Mouse (Mus musculus) liver, embryonic 16.5 days (tissue): ENCODE results near the gene Pramef12. TPM values are rescaled to one million over a fixed set of nuclear protein-coding genes. Genes with fewer than 3 reads are reported as not detected.
"Not testable (repeated sequence)": the region's sequence is repeated elsewhere in the genome, so short reads cannot be mapped to it uniquely, and the experiment has no call there.

ENCODE experiments used
- ATAC-seq: fragments of 200-750 bp; cut with Nextera tagmentation; 2 replicates; pipeline ENCODE4 v1.8.0; 2017; ENCODE audit warnings: low read depth, mild to moderate bottlenecking, moderate number of reproducible peaks, moderate library complexity
- H3K27ac ChIP-seq: fragments of 300-500 bp; sonication (generic); 2 replicates; pipeline ENCODE4 v1.5.1; 2014; ENCODE audit warnings: mild to moderate bottlenecking, low read length
- H3K27me3 ChIP-seq: fragments of 300-500 bp; sonication (generic); 2 replicates; pipeline ENCODE4 v1.6.1; 2014; ENCODE audit warnings: low read depth, low read length, mixed read lengths; ENCODE audit not compliant: control insufficient read depth, insufficient read depth
- H3K36me3 ChIP-seq: fragments of 300-500 bp; sonication (generic); 2 replicates; pipeline ENCODE4 v1.6.1; 2014; ENCODE audit warnings: mild to moderate bottlenecking; ENCODE audit not compliant: control insufficient read depth, insufficient read depth
- H3K4me1 ChIP-seq: fragments of 300-500 bp; sonication (generic); 2 replicates; pipeline ENCODE4 v1.6.1; 2014; ENCODE audit warnings: low read depth, low read length, mixed read lengths; ENCODE audit not compliant: control insufficient read depth
- H3K4me2 ChIP-seq: fragments of 300-500 bp; sonication (generic); 2 replicates; pipeline ENCODE4 v1.6.1; 2014; ENCODE audit warnings: low read depth, low read length, mixed read lengths
- H3K4me3 ChIP-seq: fragments of 300-500 bp; sonication (generic); 2 replicates; pipeline ENCODE4 v1.5.1; 2014; ENCODE audit warnings: low read depth, mild to moderate bottlenecking, low read length
- H3K9ac ChIP-seq: fragments of 300-500 bp; sonication (generic); 2 replicates; pipeline ENCODE4 v1.6.1; 2014; ENCODE audit warnings: low read depth, low read length
- H3K9me3 ChIP-seq: fragments of 300-500 bp; sonication (generic); replicated peaks from 2 replicates; pipeline ENCODE4 v1.6.1; 2016; ENCODE audit warnings: low read length; ENCODE audit not compliant: control insufficient read depth
- WGBS: fragments of 180-500 bp; shearing (Covaris S2); extraction: QIAGEN DNeasy Blood & Tissue Kit; methylation state at CpG from one replicate; pipeline ENCODE4 v1.1.7; 2014; ENCODE audit not compliant: insufficient replicate concordance; 5-methylcytosine and 5-hydroxymethylcytosine counted together
- polyA plus RNA-seq: library from polyadenylated mRNA; unstranded; fragments of >200 nt; fragmentation: Nextera tagmentation; extraction: Ambion mirVana; gene quantifications from 2 replicates; pipeline ENCODE4 v1.2.1, GENCODE M21; 2015

Gene Pramef12
- polyA plus RNA-seq, 1 experiment from 2014 or later = not detected

- H3K9ac ChIP-seq = no peak overlapping the region
- H3K27ac ChIP-seq = no peak overlapping the region
- no peak for ATAC-seq
- no peaks in the 10 kb centered on the region for H3K27me3 ChIP-seq
- no peaks in the 10 kb centered on the region for H3K4me1 ChIP-seq
- WGBS = 34% methylated on average over 5 of the region's 5 CpGs
- H3K4me2 ChIP-seq = no peak overlapping the region
- H3K4me3 ChIP-seq = no peak overlapping the region
- no peaks in the 10 kb centered on the region for H3K9me3 ChIP-seq
- no peaks in the 10 kb centered on the region for H3K36me3 ChIP-seq
Measured at GRCm38 (mm10) chr4:144424590-144424989, 16.3 kb upstream of the Pramef12 start.

- Histone ChIP-seq H3K4me1 (no peaks in the 10 kb centered on the region), H3K27ac (no peak overlapping the region), H3K36me3 (no peaks in the 10 kb centered on the region), H3K9ac (no peak overlapping the region), H3K27me3 (no peaks in the 10 kb centered on the region), H3K4me3 (no peak overlapping the region), H3K4me2 (no peak overlapping the region), H3K9me3 (no peaks in the 10 kb centered on the region)
- ATAC-seq = no peak
Measured at GRCm38 (mm10) chr4:144420644-144421043, 12.4 kb upstream of the Pramef12 start.

- H3K9me3 ChIP-seq = no peaks in the 10 kb centered on the region
- H3K4me1 ChIP-seq = no peaks in the 10 kb centered on the region
- H3K27ac ChIP-seq = no peak overlapping the region
- 49% methylated on average over 3 of the region's 3 CpGs for WGBS
- H3K36me3 ChIP-seq = no peaks in the 10 kb centered on the region
- no peak overlapping the region for H3K4me3 ChIP-seq
- H3K27me3 ChIP-seq = no peaks in the 10 kb centered on the region
- ATAC-seq = no peak
- H3K9ac ChIP-seq = no peak overlapping the region
- H3K4me2 ChIP-seq = no peak overlapping the region
Measured at GRCm38 (mm10) chr4:144406261-144406660, 2.0 kb downstream of the Pramef12 start.

DNA sequence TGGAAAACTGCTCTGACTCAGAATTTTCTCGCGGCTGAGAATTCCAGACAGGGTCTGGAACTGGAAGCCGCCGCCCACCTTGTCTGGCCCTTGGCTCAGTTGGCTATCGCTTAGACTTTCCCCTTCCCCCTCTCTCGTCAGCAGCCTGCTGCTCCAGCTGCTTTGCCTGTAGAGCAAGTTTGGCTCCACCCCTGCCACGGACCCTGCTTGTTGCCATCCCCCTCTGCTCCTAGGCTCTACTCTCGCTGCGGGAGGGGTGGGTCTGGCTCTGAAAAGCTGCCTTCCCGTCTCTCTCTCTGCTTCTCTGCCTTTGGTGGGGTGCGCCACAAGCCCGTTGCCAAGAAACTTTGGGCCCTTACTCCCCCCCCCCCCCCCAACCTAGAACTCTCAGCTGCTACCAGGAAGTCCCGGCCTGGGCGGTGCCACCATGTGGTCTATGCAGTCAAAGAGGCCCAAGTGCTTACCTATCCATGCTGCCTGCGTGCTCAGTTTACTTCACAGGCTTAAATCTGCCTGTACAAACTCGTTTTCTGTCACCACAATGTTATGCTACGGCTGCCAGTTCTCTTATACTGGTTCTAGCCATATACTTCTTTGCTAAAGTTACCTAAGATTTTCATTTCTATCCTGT lies 3.7 kb downstream of the Pramef12 start:
- H3K4me3 ChIP-seq = peak overlapping the region; percentile 29
- no peaks in the 10 kb centered on the region for H3K27me3 ChIP-seq
- no peak overlapping the region for H3K9ac ChIP-seq
- ATAC-seq = 0 out of 2 replicates have a peak, but pooled peaks have one; percentile 21
- no peaks in the 10 kb centered on the region for H3K9me3 ChIP-seq
- 4% methylated on average over 17 of the region's 17 CpGs for whole genome bisulfite sequencing
- no peak overlapping the region for H3K27ac ChIP-seq
- peak overlapping the region; percentile 46 for H3K4me2 ChIP-seq
- no peaks in the 10 kb centered on the region for H3K4me1 ChIP-seq
- H3K36me3 ChIP-seq = no peaks in the 10 kb centered on the region

DNA sequence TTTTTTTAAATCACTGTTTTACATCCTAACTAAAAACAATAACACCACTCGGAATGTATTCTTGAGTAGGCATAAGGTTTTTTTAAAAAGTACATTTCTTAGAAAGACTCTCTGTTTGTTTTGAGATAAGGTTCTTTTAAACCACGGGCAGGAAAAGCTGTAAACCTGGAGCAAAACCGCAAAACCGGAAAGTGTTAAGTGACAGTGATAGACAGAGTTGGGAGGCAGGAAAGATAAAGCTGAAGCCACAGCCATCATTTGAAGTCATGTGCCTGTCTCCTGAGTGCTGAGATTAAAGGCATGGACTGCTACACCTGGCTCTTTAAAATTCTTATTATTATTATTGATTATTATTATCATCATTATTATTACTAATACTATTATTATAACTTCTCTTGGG lies 5.6 kb downstream of the Pramef12 start:
- no peak for ATAC-seq
- H3K4me2 ChIP-seq = no peak overlapping the region
- no peak overlapping the region for H3K27ac ChIP-seq
- 3% methylated on average over 4 of the region's 4 CpGs for WGBS
- H3K9ac ChIP-seq = no peak overlapping the region
- H3K36me3 ChIP-seq = no peaks in the 10 kb centered on the region
- H3K27me3 ChIP-seq = no peaks in the 10 kb centered on the region
- no peaks in the 10 kb centered on the region for H3K9me3 ChIP-seq
- H3K4me3 ChIP-seq = no peak overlapping the region
- H3K4me1 ChIP-seq = no peaks in the 10 kb centered on the region

- no peak for ATAC-seq
- H3K27me3 ChIP-seq = no peaks in the 10 kb centered on the region
- no peaks in the 10 kb centered on the region for H3K9me3 ChIP-seq
Measured at GRCm38 (mm10) chr4:144396316-144396715, 11.9 kb downstream of the Pramef12 start.

GRCm38 (mm10) chr4:144377911-144378310 lies 30.4 kb downstream of the Pramef12 start, which contains the start of gene Pramef20:
Pramef20 (minus strand) TSS chr4:144377933.
- ATAC-seq = no peak
- WGBS = 33% methylated on average over 2 of the region's 2 CpGs

More at GRCm38 (mm10) chr4:144396316-144396715, 11.9 kb downstream of the Pramef12 start:
- Histone ChIP-seq H3K4me1 (no peaks in the 10 kb centered on the region), H3K4me2 (no peak overlapping the region), H3K27ac (no peak overlapping the region), H3K4me3 (no peak overlapping the region), H3K9ac (no peak overlapping the region), H3K36me3 (no peaks in the 10 kb centered on the region)
- WGBS = 21% methylated on average over 3 of the region's 3 CpGs

DNA sequence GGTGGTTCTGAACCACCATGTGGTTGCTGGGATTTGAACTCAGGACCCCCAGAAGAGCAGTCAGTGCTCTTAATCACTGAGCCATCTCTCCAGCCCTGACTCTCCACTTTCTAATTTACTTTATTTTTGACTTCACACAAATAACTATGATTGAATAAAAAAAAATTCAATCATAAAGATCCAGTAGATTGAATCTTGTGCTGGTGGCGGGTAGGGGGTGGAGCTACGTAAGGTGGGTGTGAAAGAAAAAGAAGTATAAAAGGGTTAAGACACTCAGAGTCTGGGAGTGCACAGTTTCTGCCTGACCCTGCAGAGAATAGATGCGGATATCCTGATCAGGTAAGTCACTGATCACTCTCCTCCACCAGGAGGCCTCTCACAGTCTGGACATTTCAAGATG lies 50.6 kb downstream of the Pramef12 start, which contains the start of gene Gm13119:
TSS of gene Gm13119 (plus strand) at position 301 of the 400 bp plus-strand sequence.
- H3K4me1 ChIP-seq, ATAC-seq, H3K36me3 ChIP-seq, H3K4me3 ChIP-seq, H3K9ac ChIP-seq, H3K4me2 ChIP-seq, H3K9me3 ChIP-seq, H3K27ac ChIP-seq, H3K27me3 ChIP-seq: not testable (repeated sequence)
- WGBS = 71% methylated on average over 3 of the region's 3 CpGs

More at GRCm38 (mm10) chr4:144377911-144378310, 30.4 kb downstream of the Pramef12 start, which contains the start of gene Pramef20:
- Histone ChIP-seq H3K36me3 (no peaks in the 10 kb centered on the region), H3K4me2 (no peak within 1 kb of the TSS), H3K9ac (no peak within 1 kb of the TSS), H3K9me3 (no peaks in the 10 kb centered on the region; the same call in none of the 2 replicates), H3K27me3 (no peaks in the 10 kb centered on the region), H3K4me1 (no peaks in the 10 kb centered on the region), H3K27ac (no peak within 1 kb of the TSS), H3K4me3 (no peak within 1 kb of the TSS)
